Mouse (Mus musculus): ENCODE data around the gene Mttp.

Gene Mttp

GRCm38 (mm10) chr3:138056976-138057375 lies 87.8 kb downstream of the Mttp start:
- DNase-seq (ENCODE audit: low read depth, low spot score), result no peak

- DNase-seq (ENCODE audit: low read depth, low spot score), result no peak
These were observed 90.8 kb downstream of the Mttp start for GRCm38 (mm10) chr3:138053969-138054368.

- no peak for DNase-seq (ENCODE audit: low read depth, low spot score)
These were observed 93.3 kb downstream of the Mttp start for GRCm38 (mm10) chr3:138051431-138051830.

- DNase-seq (ENCODE audit: low read depth, low spot score), result no peak
These were observed 94.0 kb downstream of the Mttp start for GRCm38 (mm10) chr3:138050772-138051171.

GRCm38 (mm10) chr3:138049555-138049954 lies 95.2 kb downstream of the Mttp start:
- no peak for DNase-seq (ENCODE audit: low read depth, low spot score)

GRCm38 (mm10) chr3:138043316-138043715 lies 101.5 kb downstream of the Mttp start:
- DNase-seq (ENCODE audit: low read depth, low spot score), result no peak

GRCm38 (mm10) chr3:138041591-138042301 lies 103.0 kb downstream of the Mttp start:
- no peak for DNase-seq (ENCODE audit: low read depth, low spot score)

- DNase-seq (ENCODE audit: low read depth, low spot score), result no peak
These were observed 103.8 kb downstream of the Mttp start for GRCm38 (mm10) chr3:138040938-138041337.
